Comparison of ENCODE assay signal across 12 mouse cellular contexts in the genomic region with DNA sequence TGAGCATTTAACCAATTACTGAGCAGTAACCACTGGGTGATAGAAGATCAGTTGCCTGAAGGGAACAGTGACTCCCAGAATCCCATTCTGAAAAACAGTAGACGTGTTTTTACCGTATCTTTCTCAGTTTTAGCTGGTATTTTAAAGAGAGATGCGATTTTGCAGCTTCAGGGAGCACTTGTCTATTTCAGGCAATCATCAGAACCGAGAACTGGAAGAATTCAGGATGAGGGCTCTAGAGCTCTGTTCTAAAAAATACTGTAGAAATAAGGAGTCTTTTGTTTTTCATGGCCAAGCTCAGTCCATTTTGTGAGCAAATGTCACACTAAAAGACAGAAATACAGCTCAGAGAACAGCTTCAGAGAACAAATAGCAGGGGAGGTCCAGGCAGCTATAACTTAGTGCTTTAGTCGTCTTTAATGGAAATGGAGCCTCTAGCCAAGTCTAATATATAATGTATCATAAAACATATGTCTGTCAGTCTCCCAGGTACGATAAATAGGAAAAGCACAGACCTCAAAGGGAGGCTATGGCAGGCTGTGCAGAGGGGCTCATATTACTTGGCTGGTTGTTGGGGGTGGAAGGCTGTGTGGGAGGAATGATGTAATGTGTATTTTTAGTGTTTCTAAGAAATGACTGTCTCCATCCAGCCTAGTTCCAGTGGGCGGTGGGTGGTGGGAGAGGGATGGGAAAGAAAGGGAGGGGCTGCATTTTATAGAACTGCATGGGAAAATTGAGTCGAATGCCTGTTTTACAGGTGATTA. TPM values are rescaled to one million over a fixed set of nuclear protein-coding genes. Genes with fewer than 3 reads are reported as not detected.
A peak's percentile ranks its signal among the peaks of the same experiment; 100 is the strongest.
DNase-seq lines count a peak whose midpoint lies in the region; ATAC-seq and TF ChIP-seq lines count a peak whose summit lies in the region.
"Had no signal": no experiment of that assay in that cellular context is flagged by ENCODE, and none has a peak within 500 bp of the region (broad histone marks: within the 10 kb centered on the region; RNA-seq: fewer than 3 reads in every experiment).

No protein-coding gene starts in this region.

- intact Hi-C loops in heart, adult 2 months (cut with DNase I) = no loop called here
- intact Hi-C loops in left cerebral cortex, postnatal 10 days (cut with DNase I) = no loop called here

- no peak for TF ChIP-seq EP300 in heart, adult 2 months (IDR thresholded peaks at IDR 0.05; ENCODE audit: insufficient read depth, low read depth, low read length)

- H3K79me2 ChIP-seq in heart, adult 2 months (replicated peaks; ENCODE audit: control insufficient read depth, insufficient read depth, low read length) = no peaks in the 10 kb centered on the region

- no peak overlapping the region for H3K27ac ChIP-seq in heart, adult 2 months
- no peak overlapping the region for H3K27ac ChIP-seq in midbrain, embryonic 14.5 days (replicated peaks; ENCODE audit: low read depth, low read length)
- H3K27ac ChIP-seq in midbrain, embryonic 13.5 days = no peak overlapping the region
- H3K27ac ChIP-seq: heart, embryonic 15.5 days; midbrain, embryonic 10.5 days had no signal

- no peak overlapping the region for H3K4me3 ChIP-seq in heart, adult 2 months
- no peak overlapping the region for H3K4me3 ChIP-seq in midbrain, embryonic 14.5 days (replicated peaks; ENCODE audit: low read depth, low read length)
- H3K4me3 ChIP-seq in midbrain, embryonic 13.5 days (replicated peaks) = no peak overlapping the region
- H3K4me3 ChIP-seq: heart, embryonic 15.5 days; midbrain, embryonic 10.5 days had no signal

- ATAC-seq in midbrain, embryonic 14.5 days (ENCODE audit: low FRiP score, low TSS enrichment) = no peak
- no peak for ATAC-seq in midbrain, embryonic 13.5 days
- ATAC-seq in megakaryocyte-erythroid progenitor cell, adult 5-6 weeks (replicated peaks; ENCODE audit: low FRiP score, low TSS enrichment, poor library complexity, severe bottlenecking) = no peak

- no peak for TF ChIP-seq CTCF in heart, adult 2 months (IDR thresholded peaks at IDR 0.05)

- H3K9me3 ChIP-seq in midbrain, embryonic 14.5 days (ENCODE audit: control insufficient read depth, low read length) = no peaks in the 10 kb centered on the region
- H3K9me3 ChIP-seq in midbrain, embryonic 13.5 days = no peaks in the 10 kb centered on the region
- H3K9me3 ChIP-seq: heart, embryonic 15.5 days; midbrain, embryonic 10.5 days had no signal

- H3K9ac ChIP-seq in heart, adult 2 months (ENCODE audit: low read depth, low read length) = no peak overlapping the region
- H3K9ac ChIP-seq in midbrain, embryonic 14.5 days (replicated peaks; ENCODE audit: low read length) = no peak overlapping the region
- no peak overlapping the region for H3K9ac ChIP-seq in midbrain, embryonic 13.5 days (replicated peaks)
- H3K9ac ChIP-seq: heart, embryonic 15.5 days had no signal

- no peaks in the 10 kb centered on the region for H3K27me3 ChIP-seq in heart, adult 2 months (ENCODE audit: control insufficient read depth, insufficient read depth, low read length)
- no peaks in the 10 kb centered on the region for H3K27me3 ChIP-seq in midbrain, embryonic 14.5 days (ENCODE audit: control insufficient read depth, insufficient read depth, low read length)
- no peaks in the 10 kb centered on the region for H3K27me3 ChIP-seq in midbrain, embryonic 13.5 days
- H3K27me3 ChIP-seq: heart, embryonic 15.5 days had no signal

- H3K4me1 ChIP-seq in heart, adult 2 months (ENCODE audit: control insufficient read depth, insufficient read depth, low read length) = no peaks in the 10 kb centered on the region
- no peaks in the 10 kb centered on the region for H3K4me1 ChIP-seq in midbrain, embryonic 14.5 days (ENCODE audit: control insufficient read depth, insufficient read depth, low read length)
- H3K4me1 ChIP-seq in midbrain, embryonic 13.5 days (replicated peaks) = no peaks in the 10 kb centered on the region
- H3K4me1 ChIP-seq: heart, embryonic 15.5 days; midbrain, embryonic 10.5 days had no signal

- peak; percentile 0 for DNase-seq in heart, adult 8-10 months (ENCODE audit: low spot score)
- no peak for DNase-seq in heart, adult 2 months
- DNase-seq in midbrain, embryonic 14.5 days = peak; percentile 0
- DNase-seq in left cerebral cortex, postnatal 10 days (ENCODE audit: extremely low spot score in 1 of 2, low spot score in 2 of 2) = peak; percentile 14 to 18
- DNase-seq in skeletal muscle tissue, adult 2 months (ENCODE audit: low read depth, low spot score) = peak; percentile 39
- no peak for DNase-seq in ovary, postnatal 14 days (ENCODE audit: low spot score)
- DNase-seq: cerebellum, postnatal 10 days had no signal

- TF ChIP-seq POLR2A in heart, adult 2 months (IDR thresholded peaks at IDR 0.05; ENCODE audit: insufficient read depth, low read depth, low read length) = no peak

- 40% methylated on average over 8 of the region's 8 CpGs for WGBS in heart, adult 2 months
- WGBS in midbrain, embryonic 14.5 days = 71% methylated on average over 8 of the region's 8 CpGs
- WGBS in midbrain, embryonic 13.5 days = 79% methylated on average over 8 of the region's 8 CpGs

- no peaks in the 10 kb centered on the region for H3K36me3 ChIP-seq in heart, adult 2 months (ENCODE audit: control insufficient read depth, insufficient read depth, low read length)
- no peaks in the 10 kb centered on the region for H3K36me3 ChIP-seq in midbrain, embryonic 14.5 days (ENCODE audit: control insufficient read depth, insufficient read depth, low read length)
- no peaks in the 10 kb centered on the region for H3K36me3 ChIP-seq in midbrain, embryonic 13.5 days
- H3K36me3 ChIP-seq: heart, embryonic 15.5 days; midbrain, embryonic 10.5 days had no signal

- H3K4me2 ChIP-seq in midbrain, embryonic 14.5 days (ENCODE audit: low read length) = no peak overlapping the region
- H3K4me2 ChIP-seq in midbrain, embryonic 13.5 days (replicated peaks) = no peak overlapping the region
- H3K4me2 ChIP-seq: heart, embryonic 15.5 days had no signal

RNA-seq across cellular contexts. Expression of a gene that starts 4.7 kb away (rescaled TPM):
- not detected for total RNA-seq in heart, adult 8-10 months (2022)
- total RNA-seq in heart, adult 2 months (2021) = not detected
- polyA plus RNA-seq in heart, adult 2 months (2012; rRNA removed) = not detected in 2 replicates
- polyA plus RNA-seq in midbrain, embryonic 14.5 days (2014; fragmentation: Nextera tagmentation; extraction: Ambion mirVana) = not detected in 2 replicates
- not detected in 2 replicates for polyA plus RNA-seq in midbrain, embryonic 13.5 days (2015; fragmentation: Nextera tagmentation; extraction: Ambion mirVana)
- not detected for total RNA-seq in left cerebral cortex, postnatal 10 days (2021)
- not detected in 2 replicates for total RNA-seq in megakaryocyte-erythroid progenitor cell, adult 5-6 weeks (2014; fragmentation: Nextera tagmentation)
- total RNA-seq in megakaryocyte-erythroid progenitor cell, adult 5-6 weeks (2017) = not detected in 2 replicates
- polyA plus RNA-seq: heart, embryonic 15.5 days; midbrain, embryonic 10.5 days; spleen, adult 2 months had no signal

Comparison
In these comparisons a context has a peak if more than half of its experiments do, and no peak if none do; other contexts are left out.
1. DNase-seq: peak in heart, adult 8-10 months (single experiment), midbrain, embryonic 14.5 days (single experiment), left cerebral cortex, postnatal 10 days (2 of 2) and skeletal muscle tissue, adult 2 months (single experiment); none in heart, adult 2 months (0 of 2) and ovary, postnatal 14 days (single experiment).